Mouse (Mus musculus) left cerebral cortex, postnatal 4 days (tissue): Measurements from ENCODE around the gene Plac8. TPM values are rescaled to one million over a fixed set of nuclear protein-coding genes. Genes with fewer than 3 reads are reported as not detected.

Experiments
- DNase-seq: peaks from one replicate; pipeline ENCODE4 v3.0.0-alpha.2; 2022
- intact Hi-C: fragments of 180-260 bp; cut with DNase I; formaldehyde crosslinking; loops from one replicate; pipeline ENCODE4 v1.15.1; 2025
- total RNA-seq, 2 experiments: library from RNA; stranded (reverse); gene quantifications; 2 replicates each; pipeline ENCODE4 v1.2.3; 2021

Plac8 gene
- 1 to 10 TPM in 1 of 2 experiments, not detected in 1; 1.9 TPM for total RNA-seq

DNA sequence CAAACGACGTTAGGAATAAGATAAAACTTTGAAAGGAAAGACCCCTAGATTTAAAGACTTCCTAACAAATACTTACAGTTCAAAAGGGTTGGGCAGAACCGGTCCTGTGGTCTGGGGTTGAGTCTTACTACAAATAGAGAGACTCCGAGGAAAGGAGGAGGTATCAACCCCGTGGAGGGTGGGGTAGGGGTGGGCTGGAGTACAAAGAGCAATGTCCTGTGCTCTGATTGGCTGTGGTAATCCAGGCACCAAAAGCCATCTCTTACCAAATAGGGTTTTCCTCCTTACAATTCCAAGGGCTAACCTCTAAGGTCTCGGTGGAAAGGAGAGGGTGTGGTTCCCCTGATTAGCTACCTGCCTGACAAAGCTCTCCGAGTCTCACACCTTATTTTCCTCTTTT, at the start of gene Plac8:
TSS of gene Plac8 (minus strand) at position 177 of the 400 bp plus-strand sequence.
- DNase-seq: no peak
- intact Hi-C loops: no loop called here

DNA sequence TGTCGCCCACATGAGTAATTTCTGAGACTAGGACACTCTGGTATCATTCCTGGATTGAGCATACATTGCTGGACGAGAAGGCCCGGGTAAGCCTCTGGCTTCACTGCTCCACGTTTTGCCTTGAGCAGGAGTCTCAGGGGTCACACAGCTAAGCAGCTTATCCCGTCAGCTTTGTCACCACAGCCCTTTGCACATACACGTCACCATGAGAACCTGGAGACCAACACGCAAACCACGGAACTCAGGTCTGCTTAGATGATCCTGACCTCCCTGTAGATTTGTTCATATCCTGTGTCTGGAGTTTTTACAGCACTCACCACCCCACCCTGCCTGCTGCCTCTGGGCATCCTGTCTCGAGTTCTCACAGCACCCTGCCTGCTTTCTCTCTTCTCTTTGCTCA, 48.9 kb upstream of the Plac8 start:
- intact Hi-C loops: no loop called here
- no peak for DNase-seq

DNA sequence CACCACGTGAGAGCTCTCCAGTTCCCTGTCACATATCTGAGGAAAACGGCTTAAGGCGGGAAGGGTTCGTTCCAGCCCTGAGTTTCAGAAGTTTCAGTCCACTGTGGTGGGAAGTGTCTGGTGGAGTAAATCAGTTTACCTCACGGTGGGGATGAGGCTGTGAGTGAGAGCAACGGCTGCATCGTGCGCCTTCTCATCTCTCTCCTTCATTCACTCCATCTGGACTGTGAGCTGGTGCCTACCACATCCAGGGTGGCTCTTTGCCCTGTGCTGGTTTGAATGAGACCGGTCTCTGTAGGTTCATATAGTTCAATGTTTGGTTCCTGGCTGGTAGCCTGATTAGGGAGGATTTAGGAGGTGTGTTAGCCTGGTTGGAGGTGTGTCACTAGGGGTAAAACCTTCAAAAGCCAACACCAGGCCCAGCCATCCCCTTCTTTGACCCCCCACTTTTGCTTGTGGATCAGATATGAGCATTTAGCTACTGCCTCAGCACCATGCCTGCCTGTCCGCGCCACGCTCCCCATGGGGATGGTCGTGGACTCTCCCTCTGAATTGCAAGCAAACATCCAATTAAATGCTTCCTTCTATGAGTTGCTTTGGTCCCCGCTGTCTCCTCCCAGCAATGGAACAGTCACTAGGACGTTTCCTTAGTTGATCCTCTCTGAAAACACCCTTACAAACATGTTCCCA, 47.7 kb upstream of the Plac8 start:
- no peak for DNase-seq
- intact Hi-C loops: no loop called here

DNA sequence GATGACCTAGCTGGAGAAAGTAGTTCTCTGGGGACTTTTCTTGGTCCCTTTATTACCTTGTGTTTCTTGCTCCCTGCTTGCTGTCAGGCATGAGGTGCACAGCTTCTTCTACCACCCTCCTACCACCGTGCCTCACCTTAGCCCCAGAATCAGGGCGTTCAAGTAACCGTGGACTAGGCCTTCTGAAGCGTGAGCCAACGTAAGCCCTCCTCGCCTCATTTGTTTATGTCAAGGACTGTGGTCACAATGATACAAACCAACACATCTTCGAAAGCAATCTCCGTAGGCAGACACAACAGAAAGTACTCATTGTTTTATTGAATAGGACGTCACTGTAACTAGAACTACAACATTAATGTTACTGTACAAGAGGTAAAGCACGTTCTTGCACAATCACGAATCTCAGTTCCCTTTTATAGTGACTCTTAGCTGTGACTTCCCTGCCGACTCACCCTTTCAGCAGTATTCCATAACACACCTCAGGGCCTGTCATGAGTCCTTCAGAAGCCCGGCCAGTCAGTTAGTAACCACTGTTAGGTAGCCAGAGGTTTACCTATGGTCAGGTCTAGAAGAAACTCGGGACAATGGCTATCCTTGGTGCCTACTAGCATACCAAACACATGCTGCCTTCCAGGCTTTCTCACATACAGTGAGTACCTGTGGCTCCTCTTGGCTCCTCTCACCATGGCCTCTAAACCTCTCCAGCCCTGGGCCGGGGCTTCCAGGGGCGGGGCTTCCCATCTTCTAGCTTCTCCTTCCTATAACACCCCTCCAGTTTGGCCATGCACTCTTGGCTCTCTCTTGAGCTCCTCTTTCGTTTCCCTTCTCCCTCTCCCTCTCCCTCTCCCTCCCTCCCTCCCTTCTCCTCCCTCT, 42.1 kb upstream of the Plac8 start:
- no peak for DNase-seq
- intact Hi-C loops: no loop called here

DNA sequence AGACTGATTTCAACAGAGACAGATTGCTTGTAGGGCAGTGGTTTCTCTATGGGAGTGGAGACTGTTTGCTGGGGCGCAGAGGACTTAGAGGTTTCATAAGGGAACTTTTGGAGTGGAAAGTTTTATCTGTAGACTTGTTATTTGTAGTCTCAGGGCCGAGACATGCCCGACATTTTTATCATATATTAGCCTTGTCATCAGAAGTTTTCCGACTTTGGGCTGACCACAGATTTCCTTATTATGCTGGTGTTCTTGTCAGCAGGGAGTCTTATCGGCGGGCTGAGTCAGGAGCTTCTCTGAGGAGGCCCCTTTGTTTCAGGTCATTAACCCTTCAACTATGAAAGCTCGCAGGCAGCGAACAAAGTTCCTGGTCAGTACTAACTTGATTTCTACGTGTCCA, 35.8 kb upstream of the Plac8 start:
- intact Hi-C loops: no loop called here
- no peak for DNase-seq

DNA sequence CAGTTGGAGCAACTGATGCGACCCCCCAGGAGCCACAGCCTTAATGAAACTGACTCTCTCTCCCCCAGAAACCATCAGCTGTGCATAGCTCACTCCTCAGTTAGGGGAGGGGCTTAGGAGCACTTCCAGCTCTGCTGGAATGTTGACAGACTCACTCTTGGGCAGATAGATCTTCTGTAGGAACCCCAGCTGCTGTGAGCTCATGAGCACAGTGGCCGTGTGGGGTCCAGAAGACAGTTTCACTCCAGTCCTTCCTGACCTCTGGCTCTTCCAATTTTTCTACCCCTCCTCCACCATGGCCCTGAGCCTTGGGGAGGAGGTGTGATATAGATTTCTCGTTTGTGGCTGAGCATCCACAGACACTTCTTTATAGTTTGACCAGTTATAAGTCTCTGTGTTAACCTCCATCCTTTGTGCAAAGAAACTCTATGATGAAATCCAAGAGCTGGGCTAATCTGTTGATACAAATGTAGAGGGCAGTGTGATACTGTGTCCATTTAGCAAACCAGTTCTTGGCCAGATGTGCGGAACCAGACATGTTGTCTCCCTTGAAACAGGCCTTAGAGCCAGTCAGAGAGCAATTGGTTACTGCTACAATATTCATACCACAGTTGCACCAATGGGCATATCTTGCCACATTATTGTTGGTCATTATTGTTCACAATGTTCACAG, 35.2 kb upstream of the Plac8 start:
- no peak for DNase-seq
- intact Hi-C loops: no loop called here

DNA sequence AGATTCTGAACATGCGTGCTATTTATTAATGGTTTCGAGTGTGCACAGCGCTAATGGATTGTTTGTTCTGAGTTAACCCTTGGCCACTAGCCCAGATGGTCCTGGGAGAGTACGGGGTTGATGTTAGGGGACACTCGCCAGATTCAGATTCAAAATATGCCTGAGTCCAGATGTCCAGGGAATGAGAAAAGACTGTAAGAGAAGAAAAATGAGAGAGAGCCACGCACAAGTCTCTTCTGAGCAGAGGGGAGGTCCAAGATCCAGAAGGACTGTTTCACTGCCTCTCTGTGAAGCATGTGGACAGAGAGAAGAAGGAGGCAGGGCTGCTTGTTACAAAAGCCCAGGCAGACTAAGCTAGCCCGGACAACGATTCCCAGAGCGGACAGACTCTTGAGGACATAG, 33.8 kb upstream of the Plac8 start:
- DNase-seq: peak; percentile 12
- intact Hi-C loops: no loop called here

DNA sequence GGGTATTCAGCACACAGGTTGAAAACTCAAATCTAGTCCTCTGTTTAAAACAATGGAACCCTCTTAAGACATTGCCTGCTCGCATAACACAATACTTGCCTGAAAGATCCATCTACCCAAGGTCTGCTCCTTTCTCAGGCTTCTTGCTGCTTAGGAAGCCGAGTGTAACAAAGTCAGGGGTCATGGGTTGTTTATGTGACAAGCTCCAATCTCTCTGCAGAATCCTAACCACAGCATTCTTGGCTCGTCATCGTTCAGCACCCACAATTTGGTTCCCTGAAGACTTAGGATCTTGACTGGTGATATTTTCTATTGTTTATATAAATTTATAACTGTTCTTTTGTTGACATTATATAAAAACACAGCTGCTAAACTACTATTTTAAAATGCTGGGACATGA, 32.0 kb upstream of the Plac8 start:
- DNase-seq: no peak
- intact Hi-C loops: no loop called here

DNA sequence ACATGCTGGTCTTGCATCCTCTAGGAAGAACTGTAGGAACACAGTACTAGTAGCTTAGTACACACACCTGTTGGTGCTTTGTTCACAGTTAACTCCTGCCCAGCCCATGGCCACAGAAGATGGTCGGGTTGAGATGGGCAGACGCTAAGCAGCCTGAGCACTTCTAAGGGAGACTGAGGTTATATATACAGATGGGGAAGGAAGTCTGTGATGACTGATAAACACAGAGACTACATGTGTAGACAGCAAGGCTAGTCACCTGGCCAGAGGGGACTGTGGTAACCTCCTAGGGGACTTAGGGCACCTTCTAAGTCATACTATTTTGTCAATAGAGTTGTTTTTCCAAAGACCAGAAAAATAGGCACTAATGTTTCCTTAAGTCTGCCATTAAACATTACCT, 29.8 kb upstream of the Plac8 start:
- intact Hi-C loops: no loop called here
- DNase-seq: no peak

DNA sequence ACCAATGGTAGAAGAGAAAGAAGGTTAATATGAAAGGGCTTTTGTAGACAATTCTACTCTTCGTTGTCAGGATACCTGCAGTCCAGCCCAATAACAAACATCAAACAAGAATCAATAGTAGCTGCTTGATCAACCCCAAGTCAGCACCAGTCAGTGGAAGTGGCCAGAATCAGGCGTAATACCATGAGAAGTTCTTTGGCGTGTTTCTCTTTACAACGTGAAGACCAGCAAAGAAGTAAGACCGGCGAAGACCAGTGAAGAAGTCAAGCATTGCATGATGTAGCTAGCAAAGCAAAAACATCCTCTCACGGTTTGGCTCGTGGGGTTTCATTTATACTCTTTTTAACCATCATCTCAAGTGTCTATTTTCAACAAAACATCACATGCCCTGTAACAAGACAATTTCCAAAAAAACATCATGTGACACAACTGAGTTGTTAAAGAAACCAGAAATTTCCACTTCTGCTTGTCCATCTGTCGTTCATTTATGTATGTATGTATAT, 27.0 kb upstream of the Plac8 start:
- intact Hi-C loops: no loop called here

DNA sequence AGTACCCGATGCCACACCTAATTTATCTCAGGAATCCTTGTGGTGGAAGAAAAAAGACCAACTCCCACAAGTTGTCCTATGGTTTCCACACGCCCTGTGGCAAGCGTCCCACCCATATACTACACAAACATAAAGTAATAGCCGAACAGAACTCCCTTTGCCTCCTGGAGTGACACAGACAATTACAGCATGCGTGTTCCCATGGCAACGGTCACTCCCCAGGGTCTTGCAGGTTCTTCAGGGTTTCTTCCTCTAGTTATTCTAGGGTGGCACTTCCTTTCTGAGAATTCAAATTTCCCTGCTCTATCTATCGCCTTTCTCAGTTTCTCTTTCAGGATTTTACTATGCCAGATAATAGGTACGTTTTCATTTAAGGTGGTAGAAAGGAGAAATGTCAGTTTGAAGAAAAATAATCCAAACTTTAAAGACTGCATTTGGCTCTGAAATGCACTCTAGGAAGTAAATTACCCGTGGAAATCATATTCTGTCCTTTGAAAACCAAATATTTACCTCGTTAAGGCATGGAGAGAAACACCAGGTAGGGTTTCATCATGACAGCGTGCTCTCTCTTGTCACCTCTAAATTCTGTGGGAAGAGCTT, 25.9 kb upstream of the Plac8 start:
- DNase-seq: no peak
- intact Hi-C loops: no loop called here

More for the DNA sequence above, 27.0 kb upstream of the Plac8 start:
- no peak for DNase-seq

DNA sequence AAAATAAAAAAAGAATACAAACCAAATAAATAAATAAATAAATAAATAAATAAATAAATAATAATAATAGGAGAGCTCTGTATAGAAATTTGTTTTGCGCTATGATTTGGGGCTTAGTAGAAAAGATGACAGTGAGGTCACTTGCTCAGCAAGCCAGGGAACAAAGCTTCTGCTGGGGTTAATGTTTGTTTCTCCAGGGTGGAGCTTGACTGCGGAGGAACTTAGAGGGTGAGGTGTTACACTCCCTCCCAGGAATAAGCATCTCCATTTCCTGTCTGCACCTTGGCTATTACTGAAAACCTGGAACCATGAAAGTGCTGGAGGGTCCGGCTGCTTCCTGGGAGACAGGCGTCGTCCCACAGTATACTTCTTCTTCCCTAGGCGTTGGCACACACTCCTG, 24.0 kb upstream of the Plac8 start:
- intact Hi-C loops: no loop called here
- DNase-seq: no peak

DNA sequence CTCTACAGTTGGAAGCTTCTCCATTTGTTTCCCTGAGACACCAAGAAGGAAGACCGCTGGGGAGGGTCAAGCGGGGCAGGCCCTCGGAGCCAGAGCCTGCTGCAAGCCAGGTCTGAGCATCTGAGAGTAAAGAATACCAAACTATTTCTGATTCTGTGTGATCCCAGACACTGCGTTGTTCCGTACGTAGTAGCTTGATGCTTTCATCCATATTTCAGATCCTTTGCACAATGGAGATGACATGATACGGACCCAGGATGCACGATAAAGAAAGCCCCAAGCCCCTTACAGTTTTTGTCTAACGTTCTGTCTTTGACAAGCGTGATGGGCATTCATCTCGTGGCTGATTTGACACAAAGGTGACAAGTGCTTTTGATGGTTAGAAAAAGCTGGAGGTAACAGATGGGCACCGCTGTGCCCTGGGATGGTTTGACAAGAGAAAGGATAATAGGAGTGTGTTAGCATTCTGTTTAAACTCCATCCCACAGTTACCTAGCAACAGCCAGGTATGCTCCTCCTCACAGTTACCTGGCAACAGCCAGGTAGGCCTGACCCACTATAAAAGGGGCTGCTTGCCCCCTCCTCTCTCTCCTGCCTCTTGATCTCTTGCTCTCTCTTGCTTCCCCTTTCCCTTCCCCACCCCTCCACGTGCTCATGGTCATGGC, 22.9 kb upstream of the Plac8 start:
- no peak for DNase-seq
- intact Hi-C loops: no loop called here

DNA sequence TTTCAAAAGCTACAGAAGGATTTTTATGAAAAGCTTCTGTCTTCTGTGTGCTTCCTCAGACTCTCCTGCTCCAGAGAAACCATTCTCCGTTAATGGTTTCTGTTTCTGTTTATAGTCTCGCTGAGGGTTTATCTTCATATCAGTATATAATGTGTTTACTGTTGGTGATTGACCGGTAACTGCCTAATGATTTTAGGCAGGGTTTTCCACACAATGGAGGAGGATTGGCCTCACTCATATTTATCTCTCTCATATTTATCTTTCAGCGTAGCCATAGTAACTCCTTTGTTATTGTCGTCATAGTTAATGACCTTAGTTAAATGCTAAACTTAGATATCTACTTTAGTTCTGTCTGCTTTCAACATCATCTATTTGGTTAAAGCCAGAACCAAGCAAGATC, 18.5 kb upstream of the Plac8 start:
- no peak for DNase-seq
- intact Hi-C loops: no loop called here

DNA sequence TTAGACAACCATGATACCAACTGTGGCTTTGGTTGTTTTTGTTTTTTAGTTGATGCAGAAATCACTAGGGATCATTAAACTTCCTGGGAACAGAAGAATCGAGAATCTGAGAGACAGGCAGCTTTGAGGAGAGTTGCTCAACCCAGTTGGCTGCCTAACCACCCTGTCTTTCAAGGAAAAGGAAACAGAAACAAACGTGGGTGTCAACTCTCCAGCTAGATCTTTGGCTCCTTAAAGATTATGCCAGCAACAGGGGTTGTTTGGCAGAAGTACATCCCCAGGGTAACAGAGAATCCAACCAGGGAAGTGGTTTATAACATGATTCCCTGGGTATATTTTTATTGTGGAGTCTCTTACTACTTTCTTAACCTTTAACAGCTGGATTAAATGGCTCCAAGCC, 15.6 kb upstream of the Plac8 start:
- DNase-seq: no peak

DNA sequence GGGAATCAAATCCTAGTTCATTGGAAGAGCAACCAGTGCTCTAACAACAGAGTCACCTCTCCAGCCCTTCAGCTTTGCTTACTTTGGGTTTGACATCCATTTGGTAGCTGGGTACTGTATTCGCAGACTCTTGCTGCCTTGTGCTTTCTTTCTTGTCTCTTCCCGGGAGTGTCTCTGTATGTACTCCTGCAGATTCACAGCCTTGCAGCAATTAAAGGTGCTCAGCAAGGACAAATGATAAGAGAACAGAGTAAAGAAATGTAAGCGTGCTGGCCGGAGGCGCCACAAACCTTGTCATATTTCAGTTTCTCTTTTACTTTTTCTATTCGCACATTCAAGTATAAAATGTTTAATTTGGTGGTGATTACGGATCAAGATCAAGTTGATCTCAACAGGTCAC, 15.1 kb upstream of the Plac8 start:
- intact Hi-C loops: no loop called here
- DNase-seq: no peak

More for the DNA sequence above, 15.6 kb upstream of the Plac8 start:
- intact Hi-C loops: no loop called here

DNA sequence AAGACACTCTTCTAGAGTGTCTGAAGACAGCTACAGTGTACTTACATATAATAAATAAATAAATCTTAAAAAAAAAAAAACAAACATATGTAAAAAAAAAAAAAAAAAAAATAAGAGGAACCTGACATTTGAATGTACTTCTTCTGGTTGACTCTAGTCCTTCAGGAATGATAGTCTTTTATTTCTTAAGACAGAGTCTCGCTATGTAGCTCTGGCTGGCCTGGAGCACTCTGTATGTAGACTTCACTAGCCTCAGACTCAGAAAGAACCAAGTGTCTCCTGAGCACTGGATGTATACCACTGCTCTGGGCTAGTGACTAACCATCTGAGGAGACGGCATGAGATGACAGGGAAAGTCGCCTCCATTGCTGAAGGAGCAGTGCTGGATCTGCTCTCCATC, 13.6 kb upstream of the Plac8 start:
- DNase-seq: no peak
- intact Hi-C loops: no loop called here

DNA sequence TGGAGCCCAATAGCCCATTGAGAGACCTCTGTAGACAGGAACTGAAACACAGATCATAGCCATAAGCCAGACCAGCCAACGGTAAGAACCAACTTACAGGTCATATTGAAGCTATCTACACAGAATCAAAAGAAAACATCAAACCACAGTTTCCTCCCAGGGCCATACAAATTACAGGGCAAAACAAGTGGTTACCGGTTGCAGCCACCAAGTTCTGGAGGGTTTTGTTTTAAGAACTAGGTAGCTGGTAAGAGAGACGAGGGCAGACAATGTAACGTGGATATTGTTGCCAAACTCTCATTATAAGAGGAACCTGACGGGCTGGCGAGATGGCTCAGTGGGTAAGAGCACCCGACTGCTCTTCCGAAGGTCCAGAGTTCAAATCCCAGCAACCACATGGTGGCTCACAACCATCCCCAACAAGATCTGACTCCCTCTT, 13.2 kb upstream of the Plac8 start:
- no peak for DNase-seq
- intact Hi-C loops: no loop called here

DNA sequence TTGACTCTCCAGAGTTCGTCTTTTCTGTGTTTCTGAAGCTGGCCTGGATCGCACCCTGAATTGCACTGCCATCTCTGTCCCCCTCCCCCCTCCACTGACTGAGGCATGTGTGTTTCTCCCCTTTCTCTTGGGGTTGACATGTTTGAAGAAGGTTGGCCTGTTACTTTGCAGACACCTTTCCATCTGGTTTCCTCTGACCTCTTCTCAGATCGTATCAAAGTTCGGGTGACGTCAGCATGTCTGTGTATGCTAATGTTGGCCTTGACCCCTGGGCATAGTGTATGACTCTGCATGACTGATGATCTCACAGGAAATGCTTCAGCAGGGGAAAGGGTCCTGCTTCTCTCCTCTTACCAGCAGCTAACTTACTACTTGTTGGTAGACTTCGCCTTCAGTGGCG, 11.0 kb upstream of the Plac8 start:
- no peak for DNase-seq
- intact Hi-C loops: no loop called here

DNA sequence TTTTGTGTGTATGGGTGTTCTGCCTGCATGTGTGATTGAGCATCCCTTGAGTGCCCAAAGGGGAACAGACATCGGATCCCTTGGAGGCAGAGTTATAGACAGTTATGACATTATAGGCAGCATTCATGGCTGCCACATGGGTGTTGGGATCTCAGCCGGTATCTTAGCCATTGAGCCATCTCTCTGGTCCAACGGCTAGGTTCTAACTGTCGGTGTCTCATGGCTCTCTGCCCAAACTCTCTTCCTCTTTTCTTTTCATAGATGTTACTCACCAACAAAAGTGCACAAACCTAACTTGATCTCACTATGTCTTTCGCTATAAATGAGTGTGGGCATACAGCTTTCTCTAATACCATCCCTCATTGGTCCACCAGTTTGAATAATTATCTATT, 10.4 kb upstream of the Plac8 start:
- DNase-seq: no peak
- intact Hi-C loops: no loop called here
